Mouse (Mus musculus) neural tube, embryonic 15.5 days (tissue): ENCODE results near the gene Thop1. TPM values are rescaled to one million over a fixed set of nuclear protein-coding genes. Genes with fewer than 3 reads are reported as not detected.

Experiments
- ATAC-seq: fragments of 200-750 bp; cut with Nextera tagmentation; 2 replicates; pipeline ENCODE4 v1.8.0; 2017; ENCODE audit warnings: mild to moderate bottlenecking, moderate TSS enrichment, moderate library complexity; ENCODE audit not compliant: low FRiP score
- H3K27ac ChIP-seq: fragments of 300-500 bp; sonication (generic); replicated peaks from 2 replicates; pipeline ENCODE4 v1.5.1; 2015; ENCODE audit warnings: mild to moderate bottlenecking, inconsistent platforms
- H3K27me3 ChIP-seq: fragments of 300-500 bp; sonication (generic); replicated peaks from 2 replicates; pipeline ENCODE4 v1.6.1; 2015; ENCODE audit warnings: inconsistent platforms
- H3K36me3 ChIP-seq: fragments of 300-500 bp; sonication (generic); 2 replicates; pipeline ENCODE4 v1.6.1; 2015; ENCODE audit warnings: inconsistent platforms
- H3K4me1 ChIP-seq: fragments of 300-500 bp; sonication (generic); 2 replicates; pipeline ENCODE4 v1.6.1; 2015; ENCODE audit warnings: inconsistent platforms
- H3K4me2 ChIP-seq: fragments of 300-500 bp; sonication (generic); 2 replicates; pipeline ENCODE4 v1.6.1; 2015; ENCODE audit warnings: inconsistent platforms, mild to moderate bottlenecking, moderate library complexity
- H3K4me3 ChIP-seq: fragments of 300-500 bp; sonication (generic); replicated peaks from 2 replicates; pipeline ENCODE4 v1.5.1; 2015; ENCODE audit warnings: mild to moderate bottlenecking, inconsistent platforms
- H3K9ac ChIP-seq: fragments of 300-500 bp; sonication (generic); replicated peaks from 2 replicates; pipeline ENCODE4 v1.6.1; 2015; ENCODE audit warnings: mild to moderate bottlenecking, inconsistent platforms
- H3K9me3 ChIP-seq: fragments of 300-500 bp; sonication (generic); replicated peaks from 2 replicates; pipeline ENCODE4 v1.6.1; 2016; ENCODE audit warnings: inconsistent platforms
- WGBS: fragments of 180-500 bp; shearing (Covaris S2); methylation state at CpG from one replicate; pipeline ENCODE4 v1.1.7; 2015; ENCODE audit warnings: mixed read lengths; 5-methylcytosine and 5-hydroxymethylcytosine counted together
- microRNA-seq: library from miRNA; unstranded; fragments of <30 nt; microRNA quantifications from one replicate; pipeline ENCODE4, GENCODE M21; 2017
- polyA plus RNA-seq: library from polyadenylated mRNA; unstranded; fragments of >200 nt; fragmentation: Nextera tagmentation; extraction: Ambion mirVana; gene quantifications from 2 replicates; pipeline ENCODE4 v1.2.1, GENCODE M21; 2015

Gene Thop1
- polyA plus RNA-seq, 1 experiment from 2014 or later = 44.3 TPM

- Histone ChIP-seq H3K4me1 (no peaks in the 10 kb centered on the region), H3K4me3 (no peak overlapping the region), H3K36me3 (peaks cover 65% of the 10 kb centered on the region), H3K4me2 (no peak overlapping the region), H3K9ac (no peak overlapping the region), H3K27me3 (no peaks in the 10 kb centered on the region), H3K9me3 (no peaks in the 10 kb centered on the region), H3K27ac (no peak overlapping the region)
- ATAC-seq = no peak
- 71% methylated on average over 2 of the region's 2 CpGs for WGBS
These were observed 53.1 kb downstream of the Thop1 start for GRCm38 (mm10) chr10:81122889-81123288.

- 88% methylated on average over 11 of the region's 11 CpGs for WGBS
- no peak overlapping the region for H3K4me3 ChIP-seq
- H3K4me1 ChIP-seq = peaks cover 2% of the 10 kb centered on the region; the same call in 1 of the 2 replicates
- no peak overlapping the region for H3K4me2 ChIP-seq
- H3K9me3 ChIP-seq = no peaks in the 10 kb centered on the region
- peaks cover 61% of the 10 kb centered on the region for H3K36me3 ChIP-seq
- H3K27ac ChIP-seq = no peak overlapping the region
- ATAC-seq = no peak
- peaks cover 2% of the 10 kb centered on the region; the same call in 1 of the 2 replicates for H3K27me3 ChIP-seq
- no peak overlapping the region for H3K9ac ChIP-seq
These were observed 53.7 kb downstream of the Thop1 start for GRCm38 (mm10) chr10:81123500-81123899.

Small RNA genes within 50 kb of the gene (microRNA-seq; reads per million reads assigned to microRNA genes)
- gene Mir5615-1 = not detected
- gene Mir5615-2 = not detected

Other genes with a start within 250 kb of the Thop1 start
- 1,221 and 1,325 TPM in 2 replicates for gene Oaz1, start 243.4 kb upstream of the Thop1 start, polyA plus RNA-seq
- 14.6 and 18.6 TPM in 2 replicates for gene Lingo3, start 226.0 kb upstream of the Thop1 start, polyA plus RNA-seq
- 226 and 240 TPM in 2 replicates for gene Lsm7, start 214.8 kb upstream of the Thop1 start, polyA plus RNA-seq
- 78.6 and 84.1 TPM in 2 replicates for gene Sppl2b, start 214.8 kb upstream of the Thop1 start, polyA plus RNA-seq
- gene Tmprss9, start 198.2 kb upstream of the Thop1 start, polyA plus RNA-seq = 0.09 and 0.35 TPM in 2 replicates
- gene Timm13, start 169.1 kb upstream of the Thop1 start, polyA plus RNA-seq = 333 and 359 TPM in 2 replicates
- 39.0 and 39.9 TPM in 2 replicates for gene Lmnb2, start 151.8 kb upstream of the Thop1 start, polyA plus RNA-seq
- 9.0 and 11.1 TPM in 2 replicates for gene Gadd45b, start 140.0 kb upstream of the Thop1 start, polyA plus RNA-seq
- gene Gng7, start 55.1 kb upstream of the Thop1 start, polyA plus RNA-seq = 22.8 and 24.9 TPM in 2 replicates
- gene Diras1, start 44.4 kb upstream of the Thop1 start, polyA plus RNA-seq = 55.3 and 69.4 TPM in 2 replicates
- gene Slc39a3, start 32.6 kb upstream of the Thop1 start, polyA plus RNA-seq = 43.9 and 47.7 TPM in 2 replicates
- 290 and 298 TPM in 2 replicates for gene Sgta, start 9.9 kb upstream of the Thop1 start, polyA plus RNA-seq
- 0.38 and 0.56 TPM in 2 replicates for gene Creb3l3, start 28.8 kb downstream of the Thop1 start, polyA plus RNA-seq
- 227 and 241 TPM in 2 replicates for gene Map2k2, start 35.9 kb downstream of the Thop1 start, polyA plus RNA-seq
- 14.8 and 21.0 TPM in 2 replicates for gene Zbtb7a, start 65.2 kb downstream of the Thop1 start, polyA plus RNA-seq
- 52.8 and 57.3 TPM in 2 replicates for gene Pias4, start 97.9 kb downstream of the Thop1 start, polyA plus RNA-seq
- 493 and 549 TPM in 2 replicates for gene Eef2, start 106.6 kb downstream of the Thop1 start, polyA plus RNA-seq
- 65.7 and 70.4 TPM in 2 replicates for gene Dapk3, start 113.0 kb downstream of the Thop1 start, polyA plus RNA-seq
- not detected in 2 replicates for gene 4930442H23Rik, start 113.8 kb downstream of the Thop1 start, polyA plus RNA-seq
- gene Nmrk2, start 132.0 kb downstream of the Thop1 start, polyA plus RNA-seq = 0.17 and 0.26 TPM in 2 replicates
- 64.8 and 91.1 TPM in 2 replicates for gene Atcay, start 160.8 kb downstream of the Thop1 start, polyA plus RNA-seq
- 27.1 and 31.9 TPM in 2 replicates for gene Zfr2, start 163.1 kb downstream of the Thop1 start, polyA plus RNA-seq
- gene Matk, start 182.9 kb downstream of the Thop1 start, polyA plus RNA-seq = 37.1 and 48.3 TPM in 2 replicates
- 155 and 160 TPM in 2 replicates for gene Mrpl54, start 196.9 kb downstream of the Thop1 start, polyA plus RNA-seq
- 38.0 and 39.1 TPM in 2 replicates for gene Apba3, start 196.9 kb downstream of the Thop1 start, polyA plus RNA-seq
- 4.1 and 7.9 TPM in 2 replicates for gene Tjp3, start 221.5 kb downstream of the Thop1 start, polyA plus RNA-seq
- 116 and 124 TPM in 2 replicates for gene Pip5k1c, start 222.9 kb downstream of the Thop1 start, polyA plus RNA-seq